13 mouse cellular contexts compared by ENCODE assay signal in the genomic region with DNA sequence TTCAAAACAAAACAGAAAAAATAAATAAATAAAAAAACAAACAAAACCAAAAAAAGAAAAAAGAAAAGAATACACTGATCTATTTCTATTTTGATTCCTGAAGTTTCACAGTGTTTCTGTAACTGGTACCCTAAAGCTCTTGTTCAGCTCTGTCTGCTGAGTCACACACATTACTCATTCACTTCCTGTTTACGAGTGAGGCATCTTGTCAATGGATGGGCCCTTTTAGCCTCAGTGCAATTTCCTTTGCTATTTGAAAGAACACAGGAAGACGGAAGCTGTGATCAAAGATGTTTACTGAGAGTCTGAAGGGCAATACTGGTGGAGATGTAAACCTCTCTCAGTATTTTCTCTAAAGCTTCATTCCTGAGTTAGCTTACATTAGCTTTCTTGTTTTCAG. TPM values are rescaled to one million over a fixed set of nuclear protein-coding genes. Genes with fewer than 3 reads are reported as not detected.
A peak's percentile ranks its signal among the peaks of the same experiment; 100 is the strongest.
DNase-seq lines count a peak whose midpoint lies in the region.
"Had no signal": no experiment of that assay in that cellular context is flagged by ENCODE, and none has a peak within 500 bp of the region (broad histone marks: within the 10 kb centered on the region; RNA-seq: fewer than 3 reads in every experiment).

No protein-coding gene starts in this region.

- no peaks in the 10 kb centered on the region for H3K9me3 ChIP-seq in heart, embryonic 10.5 days
- H3K9me3 ChIP-seq: forebrain, embryonic 15.5 days; liver, embryonic 15.5 days; midbrain, embryonic 15.5 days had no signal

- no peak overlapping the region for H3K4me3 ChIP-seq in heart, embryonic 10.5 days
- H3K4me3 ChIP-seq: forebrain, embryonic 15.5 days; liver, embryonic 15.5 days; midbrain, embryonic 15.5 days had no signal

- H3K36me3 ChIP-seq in heart, embryonic 10.5 days = no peaks in the 10 kb centered on the region
- H3K36me3 ChIP-seq: forebrain, embryonic 15.5 days; liver, embryonic 15.5 days; midbrain, embryonic 15.5 days had no signal

- H3K4me1 ChIP-seq in heart, embryonic 10.5 days = no peaks in the 10 kb centered on the region
- H3K4me1 ChIP-seq: forebrain, embryonic 15.5 days; liver, embryonic 15.5 days; midbrain, embryonic 15.5 days had no signal

- DNase-seq in heart, adult 8-10 months (ENCODE audit: low spot score) = peak; percentile 3
- no peak for DNase-seq in heart, embryonic 10.5 days (ENCODE audit: low spot score)
- DNase-seq in A20 (ENCODE audit: low read depth, low spot score) (peak; percentile 13), R1 (ENCODE audit: low read depth, low spot score) (peak; percentile 52)
- peak; percentile 23 for DNase-seq in lung, postnatal 14 days
- DNase-seq in testis, postnatal 10 days (ENCODE audit: low spot score) = no peak
- DNase-seq in urinary bladder, postnatal 10 days (ENCODE audit: low spot score) = no peak
- DNase-seq in gastrocnemius, postnatal 14 days = no peak
- DNase-seq: heart, adult 11 months; kidney, postnatal 25 days had no signal

- intact Hi-C loops in gastrocnemius, postnatal 14 days (cut with DNase I; ENCODE audit: low total_unique reads) = no loop called here

- no peaks in the 10 kb centered on the region for H3K27me3 ChIP-seq in heart, embryonic 10.5 days (ENCODE audit: insufficient read depth, poor library complexity, severe bottlenecking)
- H3K27me3 ChIP-seq: forebrain, embryonic 15.5 days; liver, embryonic 15.5 days; midbrain, embryonic 15.5 days had no signal

- WGBS in heart, embryonic 10.5 days = 52% methylated on average over 2 of the region's 2 CpGs

- no peak overlapping the region for H3K27ac ChIP-seq in heart, embryonic 10.5 days
- H3K27ac ChIP-seq: forebrain, embryonic 15.5 days; liver, embryonic 15.5 days; midbrain, embryonic 15.5 days had no signal

RNA-seq across cellular contexts. Expression of a gene that starts 34.1 kb away (rescaled TPM):
- total RNA-seq in heart, adult 8-10 months (2022) = 10 to 100 TPM; 45.5 to 55.1 (median 47.5) TPM
- 345 and 369 TPM in 2 replicates for polyA plus RNA-seq in heart, embryonic 10.5 days (2016; fragmentation: Nextera tagmentation; extraction: Ambion mirVana)
- total RNA-seq in gastrocnemius, postnatal 14 days (2021) = 10 to 100 TPM; 30.1 to 32.7 TPM

Comparison
In these comparisons a context has a peak if more than half of its experiments do, and no peak if none do; other contexts are left out.
1. DNase-seq: peak in heart, adult 8-10 months (single experiment), A20 (single experiment), R1 (single experiment) and lung, postnatal 14 days (single experiment); none in heart, embryonic 10.5 days (single experiment), testis, postnatal 10 days (single experiment), urinary bladder, postnatal 10 days (single experiment) and gastrocnemius, postnatal 14 days (single experiment).